Mouse (Mus musculus) skeletal muscle tissue, postnatal 0 days (tissue): ENCODE results near the gene Pvalb. TPM values are rescaled to one million over a fixed set of nuclear protein-coding genes. Genes with fewer than 3 reads are reported as not detected.

Source experiments
- polyA plus RNA-seq: library from polyadenylated mRNA; unstranded; fragments of >200 nt; fragmentation: Nextera tagmentation; extraction: Ambion mirVana; gene quantifications from 2 replicates; pipeline ENCODE4 v1.2.1, GENCODE M21; 2015

The Pvalb gene
- 88.3 and 98.0 TPM in 2 replicates for polyA plus RNA-seq

GRCm38 (mm10) chr15:78206312-78206711 is at the start of gene Pvalb:
Pvalb (minus strand) TSS chr15:78206400.

GRCm38 (mm10) chr15:78244695-78245492 is 38.7 kb upstream of the Pvalb start, which contains the start of gene Ncf4:
Ncf4 (plus strand) TSS chr15:78244801.

GRCm38 (mm10) chr15:78173972-78174886 is 32.0 kb downstream of the Pvalb start, which contains the start of gene Ift27:
Ift27 (minus strand) TSS chr15:78174107.

Other genes with a start within 250 kb of the Pvalb start
- gene Foxred2, start 249.7 kb downstream of the Pvalb start, polyA plus RNA-seq, result 0.29 and 0.60 TPM in 2 replicates
- gene Eif3d, start 235.6 kb downstream of the Pvalb start, polyA plus RNA-seq, result 97.3 and 102 TPM in 2 replicates
- gene Cacng2, start 86.4 kb downstream of the Pvalb start, polyA plus RNA-seq, result not detected in 2 replicates
- gene Ift27, start 32.3 kb downstream of the Pvalb start, polyA plus RNA-seq, result 44.9 and 45.5 TPM in 2 replicates
- 3.2 and 3.4 TPM in 2 replicates for gene Ncf4, start 38.4 kb upstream of the Pvalb start, polyA plus RNA-seq
- gene Csf2rb2, start 99.3 kb upstream of the Pvalb start, polyA plus RNA-seq, result 1.3 TPM in 2 replicates
- 2.7 and 4.1 TPM in 2 replicates for gene Csf2rb, start 119.4 kb upstream of the Pvalb start, polyA plus RNA-seq
- gene Tex33, start 189.5 kb upstream of the Pvalb start, polyA plus RNA-seq, result not detected in 2 replicates
- gene Tst, start 199.5 kb upstream of the Pvalb start, polyA plus RNA-seq, result 20.1 and 42.8 TPM in 2 replicates
- gene Mpst, start 200.0 kb upstream of the Pvalb start, polyA plus RNA-seq, result 1.2 TPM in 2 replicates
- 26.1 and 33.4 TPM in 2 replicates for gene Kctd17, start 222.2 kb upstream of the Pvalb start, polyA plus RNA-seq